Mouse (Mus musculus) thymus, adult 2 months (tissue): ENCODE results near the gene Qrfpr. TPM values are rescaled to one million over a fixed set of nuclear protein-coding genes. Genes with fewer than 3 reads are reported as not detected.

Experiments used
- DNase-seq: peaks from one replicate; pipeline ENCODE4 v3.0.0; 2021
- H3K27ac ChIP-seq: fragments of 200-500 bp; 2 replicates; pipeline ENCODE4 v1.5.1; 2012; ENCODE audit warnings: low read length, control low read depth; ENCODE audit not compliant: control insufficient read depth, insufficient read depth
- H3K27me3 ChIP-seq: fragments of 200-500 bp; 2 replicates; pipeline ENCODE4 v1.6.1; 2012; ENCODE audit warnings: mild to moderate bottlenecking, low read length, moderate library complexity, mixed read lengths; ENCODE audit not compliant: control insufficient read depth, insufficient read depth
- H3K36me3 ChIP-seq: fragments of 200-500 bp; 2 replicates; pipeline ENCODE4 v1.6.1; 2012; ENCODE audit warnings: mild to moderate bottlenecking, low read length, moderate library complexity; ENCODE audit not compliant: control insufficient read depth, insufficient read depth
- H3K4me1 ChIP-seq: fragments of 200-500 bp; replicated peaks from 2 replicates; pipeline ENCODE4 v1.6.1; 2012; ENCODE audit warnings: low read length; ENCODE audit not compliant: control insufficient read depth, insufficient read depth
- H3K4me3 ChIP-seq: fragments of 200-500 bp; 2 replicates; pipeline ENCODE4 v1.5.1; 2012; ENCODE audit warnings: mild to moderate bottlenecking, low read length, control low read depth, moderate library complexity; ENCODE audit not compliant: control insufficient read depth, insufficient read depth
- CTCF ChIP-seq: fragments of 200-500 bp; IDR thresholded peaks from 2 replicates; pipeline ENCODE4 v1.5.1; 2012; ENCODE audit warnings: mild to moderate bottlenecking, control low read depth, low read length, moderate library complexity, borderline replicate concordance; ENCODE audit not compliant: control insufficient read depth, poor library complexity, insufficient read depth; ENCODE audit errors: extremely low read depth
- POLR2A ChIP-seq: fragments of 200-500 bp; IDR thresholded peaks from 2 replicates; pipeline ENCODE4 v1.6.1; 2012; ENCODE audit warnings: mild to moderate bottlenecking, low read length, control low read depth, moderate library complexity; ENCODE audit not compliant: control insufficient read depth, poor library complexity, insufficient read depth; ENCODE audit errors: extremely low read depth
- WGBS: fragments of 180-500 bp; shearing (Covaris S2); methylation state at CpG from one replicate; pipeline ENCODE4 v1.1.7; 2018; 5-methylcytosine and 5-hydroxymethylcytosine counted together
- polyA plus RNA-seq: library from polyadenylated mRNA; depleted of rRNA; stranded (reverse); fragments of >200 nt; gene quantifications from 2 replicates; pipeline ENCODE4 v1.2.3, GENCODE M21; 2012

Qrfpr gene
- polyA plus RNA-seq, 1 experiment, result 1.2 TPM

GRCm38 (mm10) chr3:36227246-36227645 is 5.1 kb upstream of the Qrfpr start:
- no peaks in the 10 kb centered on the region for H3K27me3 ChIP-seq
- no peak overlapping the region for H3K4me3 ChIP-seq
- WGBS, result 86% methylated on average over 1 of the region's 1 CpGs
- H3K36me3 ChIP-seq, result no peaks in the 10 kb centered on the region
- no peak overlapping the region for H3K27ac ChIP-seq
- TF ChIP-seq POLR2A (no peak), CTCF (no peak)
- H3K4me1 ChIP-seq, result no peaks in the 10 kb centered on the region
- DNase-seq, result no peak

GRCm38 (mm10) chr3:36223361-36223760 is 1.2 kb upstream of the Qrfpr start:
- TF ChIP-seq CTCF (no peak), POLR2A (no peak)
- no peaks in the 10 kb centered on the region for H3K4me1 ChIP-seq
- WGBS, result 40% methylated on average over 2 of the region's 2 CpGs
- H3K36me3 ChIP-seq, result no peaks in the 10 kb centered on the region
- no peak for DNase-seq
- H3K4me3 ChIP-seq, result no peak overlapping the region
- H3K27ac ChIP-seq, result no peak overlapping the region
- H3K27me3 ChIP-seq, result no peaks in the 10 kb centered on the region

- no peak for DNase-seq
- TF ChIP-seq CTCF (no peak), POLR2A (no peak)
- 86% methylated on average over 4 of the region's 4 CpGs for WGBS
- no peaks in the 10 kb centered on the region for H3K36me3 ChIP-seq
- H3K27ac ChIP-seq, result no peak overlapping the region
- H3K4me3 ChIP-seq, result no peak overlapping the region
- no peaks in the 10 kb centered on the region for H3K4me1 ChIP-seq
- no peaks in the 10 kb centered on the region for H3K27me3 ChIP-seq
Measured at GRCm38 (mm10) chr3:36212758-36213157, 9.4 kb downstream of the Qrfpr start.

- no peaks in the 10 kb centered on the region for H3K27me3 ChIP-seq
- no peak overlapping the region for H3K4me3 ChIP-seq
- H3K36me3 ChIP-seq, result no peaks in the 10 kb centered on the region
- DNase-seq, result no peak
- H3K27ac ChIP-seq, result no peak overlapping the region
- no peak for TF ChIP-seq POLR2A
- no peak for TF ChIP-seq CTCF
- WGBS, result 80% methylated on average over 2 of the region's 2 CpGs
- no peaks in the 10 kb centered on the region for H3K4me1 ChIP-seq
Measured at GRCm38 (mm10) chr3:36210939-36211338, 11.2 kb downstream of the Qrfpr start.

- no peak overlapping the region for H3K4me3 ChIP-seq
- H3K4me1 ChIP-seq, result no peaks in the 10 kb centered on the region
- no peak for DNase-seq
- H3K27me3 ChIP-seq, result no peaks in the 10 kb centered on the region
- TF ChIP-seq POLR2A, result no peak
- no peak for TF ChIP-seq CTCF
- H3K36me3 ChIP-seq, result no peaks in the 10 kb centered on the region
- 66% methylated on average over 11 of the region's 11 CpGs for WGBS
- no peak overlapping the region for H3K27ac ChIP-seq
Measured at GRCm38 (mm10) chr3:36209776-36210555, 12.1 kb downstream of the Qrfpr start.

- H3K4me3 ChIP-seq, result no peak overlapping the region
- no peak for TF ChIP-seq CTCF
- TF ChIP-seq POLR2A, result no peak
- no peak overlapping the region for H3K27ac ChIP-seq
- no peak for DNase-seq
- no peaks in the 10 kb centered on the region for H3K27me3 ChIP-seq
- no peaks in the 10 kb centered on the region for H3K36me3 ChIP-seq
- no peaks in the 10 kb centered on the region for H3K4me1 ChIP-seq
- WGBS, result 81% methylated on average over 19 of the region's 19 CpGs
Measured at GRCm38 (mm10) chr3:36207520-36208264, 14.4 kb downstream of the Qrfpr start.
